Mouse (Mus musculus): ENCODE measurements around the gene Secisbp2l. TPM values are rescaled to one million over a fixed set of nuclear protein-coding genes. Genes with fewer than 3 reads are reported as not detected.

The Secisbp2l gene
- polyA plus RNA-seq, 1 experiment from 2014 or later, result 45.3 TPM

GRCm38 (mm10) chr2:125795118-125795517 is 12.4 kb upstream of the Secisbp2l start:
- no peaks in the 10 kb centered on the region for H3K36me3 ChIP-seq (ENCODE audit: insufficient read depth, low read length)
- no peak overlapping the region for H3K9ac ChIP-seq (replicated peaks; ENCODE audit: low read depth)
- no peaks in the 10 kb centered on the region for H3K27me3 ChIP-seq (replicated peaks; ENCODE audit: insufficient read depth, low read length)
- DNase-seq (ENCODE audit: low spot score), result no peak
- H3K4me3 ChIP-seq (ENCODE audit: low read depth, low read length), result no peak overlapping the region
- H3K4me1 ChIP-seq (ENCODE audit: insufficient read depth, low read depth, low read length), result peaks cover 4% of the 10 kb centered on the region; the same call in 1 of the 2 replicates
- ATAC-seq, result no peak
- H3K4me2 ChIP-seq (replicated peaks; ENCODE audit: low read depth, low read length), result no peak overlapping the region
- 60% methylated on average over 2 of the region's 2 CpGs for WGBS
- H3K27ac ChIP-seq (ENCODE audit: low read length), result no peak overlapping the region
- TF ChIP-seq CTCF (IDR thresholded peaks at IDR 0.05), result no peak
- TF ChIP-seq EP300 (IDR thresholded peaks at IDR 0.05), result no peak
- H3K9me3 ChIP-seq (ENCODE audit: low read length), result no peaks in the 10 kb centered on the region

DNA sequence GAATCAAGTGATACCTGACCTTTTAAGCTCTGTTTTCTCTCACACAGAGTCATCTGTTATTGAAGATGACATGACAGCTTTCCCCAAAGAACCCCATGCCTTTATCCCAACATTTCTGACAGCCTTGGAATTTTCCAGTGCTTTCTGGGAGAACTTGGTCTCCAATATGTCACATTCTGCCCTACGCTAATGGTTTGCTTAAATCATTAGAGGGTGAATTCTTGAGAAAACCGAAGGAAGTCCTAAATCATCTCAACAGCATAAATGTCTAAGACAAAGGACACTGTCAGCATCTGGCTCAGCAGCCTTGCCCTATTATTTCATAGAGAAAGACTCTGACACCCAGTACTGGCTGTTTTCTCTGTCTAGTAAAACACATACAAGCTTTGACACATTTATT is 11.5 kb upstream of the Secisbp2l start:
- Histone ChIP-seq H3K4me1 (ENCODE audit: insufficient read depth, low read depth, low read length) (peaks cover 4% of the 10 kb centered on the region; the same call in 1 of the 2 replicates), H3K4me2 (replicated peaks; ENCODE audit: low read depth, low read length) (no peak overlapping the region), H3K36me3 (ENCODE audit: insufficient read depth, low read length) (no peaks in the 10 kb centered on the region), H3K27me3 (replicated peaks; ENCODE audit: insufficient read depth, low read length) (no peaks in the 10 kb centered on the region), H3K9me3 (ENCODE audit: low read length) (no peaks in the 10 kb centered on the region), H3K27ac (ENCODE audit: low read length) (no peak overlapping the region), H3K4me3 (ENCODE audit: low read depth, low read length) (no peak overlapping the region), H3K9ac (replicated peaks; ENCODE audit: low read depth) (no peak overlapping the region)
- no peak for ATAC-seq
- WGBS, result 65% methylated on average over 2 of the region's 2 CpGs
- DNase-seq (ENCODE audit: low spot score), result no peak
- TF ChIP-seq EP300 (IDR thresholded peaks at IDR 0.05), result no peak
- TF ChIP-seq CTCF (IDR thresholded peaks at IDR 0.05), result no peak

DNA sequence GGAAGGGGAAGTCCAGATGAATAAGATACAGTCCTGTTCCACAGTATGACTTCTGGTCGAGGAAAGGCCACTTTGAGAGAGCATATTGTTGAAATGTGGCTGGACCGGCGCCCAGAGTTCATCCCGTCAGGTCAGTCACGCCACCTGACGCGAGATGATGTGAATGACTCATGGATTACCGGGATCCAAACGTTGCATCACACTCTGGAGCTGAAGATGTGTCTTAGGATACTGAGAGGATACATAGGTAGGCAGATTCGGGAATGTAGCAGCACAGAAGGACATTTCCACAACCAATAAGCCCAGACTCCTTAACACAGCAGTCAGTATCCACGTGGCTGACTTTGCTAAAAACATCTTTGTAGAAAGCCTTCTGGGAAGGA is 10.2 kb upstream of the Secisbp2l start:
- Histone ChIP-seq H3K9ac (replicated peaks; ENCODE audit: low read depth) (no peak overlapping the region), H3K36me3 (ENCODE audit: insufficient read depth, low read length) (no peaks in the 10 kb centered on the region), H3K4me2 (replicated peaks; ENCODE audit: low read depth, low read length) (no peak overlapping the region), H3K27me3 (replicated peaks; ENCODE audit: insufficient read depth, low read length) (no peaks in the 10 kb centered on the region), H3K4me1 (ENCODE audit: insufficient read depth, low read depth, low read length) (peaks cover 4% of the 10 kb centered on the region; the same call in 1 of the 2 replicates), H3K27ac (ENCODE audit: low read length) (peak overlapping the region; percentile 84), H3K4me3 (ENCODE audit: low read depth, low read length) (no peak overlapping the region), H3K9me3 (ENCODE audit: low read length) (no peaks in the 10 kb centered on the region)
- TF ChIP-seq EP300 (IDR thresholded peaks at IDR 0.05) (no peak), CTCF (IDR thresholded peaks at IDR 0.05) (no peak)
- ATAC-seq, result peak; percentile 57
- WGBS, result 55% methylated on average over 11 of the region's 11 CpGs
- DNase-seq (ENCODE audit: low spot score), result peak; percentile 72

- Histone ChIP-seq H3K36me3 (ENCODE audit: insufficient read depth, low read length) (no peaks in the 10 kb centered on the region), H3K9ac (replicated peaks; ENCODE audit: low read depth) (no peak overlapping the region), H3K27ac (ENCODE audit: low read length) (peak overlapping the region; percentile 84), H3K9me3 (ENCODE audit: low read length) (no peaks in the 10 kb centered on the region), H3K27me3 (replicated peaks; ENCODE audit: insufficient read depth, low read length) (no peaks in the 10 kb centered on the region), H3K4me3 (ENCODE audit: low read depth, low read length) (no peak overlapping the region), H3K4me1 (ENCODE audit: insufficient read depth, low read depth, low read length) (peaks cover 4% of the 10 kb centered on the region; the same call in 1 of the 2 replicates), H3K4me2 (replicated peaks; ENCODE audit: low read depth, low read length) (no peak overlapping the region)
- DNase-seq (ENCODE audit: low spot score) (peak; percentile 94), ATAC-seq (peak; percentile 93)
- no peak for TF ChIP-seq CTCF (IDR thresholded peaks at IDR 0.05)
- TF ChIP-seq EP300 (IDR thresholded peaks at IDR 0.05), result peak; percentile 87
- 31% methylated on average over 2 of the region's 2 CpGs for WGBS
Observed at GRCm38 (mm10) chr2:125792144-125792878, 9.6 kb upstream of the Secisbp2l start.

GRCm38 (mm10) chr2:125791485-125791885 is 8.8 kb upstream of the Secisbp2l start:
- Histone ChIP-seq H3K4me2 (replicated peaks; ENCODE audit: low read depth, low read length) (no peak overlapping the region; the same call in 1 of the 2 replicates), H3K9ac (replicated peaks; ENCODE audit: low read depth) (no peak overlapping the region), H3K27me3 (replicated peaks; ENCODE audit: insufficient read depth, low read length) (no peaks in the 10 kb centered on the region), H3K9me3 (ENCODE audit: low read length) (no peaks in the 10 kb centered on the region), H3K36me3 (ENCODE audit: insufficient read depth, low read length) (no peaks in the 10 kb centered on the region), H3K4me3 (ENCODE audit: low read depth, low read length) (no peak overlapping the region), H3K27ac (ENCODE audit: low read length) (peak overlapping the region; percentile 84), H3K4me1 (ENCODE audit: insufficient read depth, low read depth, low read length) (peaks cover 4% of the 10 kb centered on the region; the same call in 1 of the 2 replicates)
- TF ChIP-seq CTCF (IDR thresholded peaks at IDR 0.05) (no peak), EP300 (IDR thresholded peaks at IDR 0.05) (peak; percentile 24; the same call in 1 of the 2 replicates)
- ATAC-seq (peak; percentile 37), DNase-seq (ENCODE audit: low spot score) (peak; percentile 76)
- WGBS, result 48% methylated on average over 7 of the region's 7 CpGs

- 87% methylated on average over 4 of the region's 4 CpGs for WGBS
- Histone ChIP-seq H3K9me3 (ENCODE audit: low read length) (no peaks in the 10 kb centered on the region), H3K4me3 (ENCODE audit: low read depth, low read length) (no peak overlapping the region), H3K4me1 (ENCODE audit: insufficient read depth, low read depth, low read length) (peaks cover 4% of the 10 kb centered on the region; the same call in 1 of the 2 replicates), H3K4me2 (replicated peaks; ENCODE audit: low read depth, low read length) (no peak overlapping the region), H3K9ac (replicated peaks; ENCODE audit: low read depth) (no peak overlapping the region), H3K27me3 (replicated peaks; ENCODE audit: insufficient read depth, low read length) (no peaks in the 10 kb centered on the region), H3K36me3 (ENCODE audit: insufficient read depth, low read length) (no peaks in the 10 kb centered on the region), H3K27ac (ENCODE audit: low read length) (no peak overlapping the region)
- TF ChIP-seq EP300 (IDR thresholded peaks at IDR 0.05), result no peak
- no peak for TF ChIP-seq CTCF (IDR thresholded peaks at IDR 0.05)
- no peak for DNase-seq (ENCODE audit: low spot score)
- no peak for ATAC-seq
Observed at GRCm38 (mm10) chr2:125790242-125790641, 7.6 kb upstream of the Secisbp2l start.

Data from lung, postnatal 0 days (tissue).